Mouse (Mus musculus): ENCODE data around the gene Inka2. TPM values are rescaled to one million over a fixed set of nuclear protein-coding genes. Genes with fewer than 3 reads are reported as not detected.

Gene Inka2
- total RNA-seq (2021) = 100 to 1,000 TPM; 106 to 114 TPM
- long read RNA-seq, experiment 1, full-length matches to known transcripts = 53 of 99 reads
- long read RNA-seq, experiment 1, partial matches to known transcripts = 0 of 99 reads
- long read RNA-seq, experiment 1, other reads (novel, unspliced or antisense) = 46 of 99 reads
- long read RNA-seq, experiment 2, full-length matches to known transcripts = 34 of 72 reads
- long read RNA-seq, experiment 2, partial matches to known transcripts = 0 of 72 reads
- long read RNA-seq, experiment 2, other reads (novel, unspliced or antisense) = 38 of 72 reads

DNA sequence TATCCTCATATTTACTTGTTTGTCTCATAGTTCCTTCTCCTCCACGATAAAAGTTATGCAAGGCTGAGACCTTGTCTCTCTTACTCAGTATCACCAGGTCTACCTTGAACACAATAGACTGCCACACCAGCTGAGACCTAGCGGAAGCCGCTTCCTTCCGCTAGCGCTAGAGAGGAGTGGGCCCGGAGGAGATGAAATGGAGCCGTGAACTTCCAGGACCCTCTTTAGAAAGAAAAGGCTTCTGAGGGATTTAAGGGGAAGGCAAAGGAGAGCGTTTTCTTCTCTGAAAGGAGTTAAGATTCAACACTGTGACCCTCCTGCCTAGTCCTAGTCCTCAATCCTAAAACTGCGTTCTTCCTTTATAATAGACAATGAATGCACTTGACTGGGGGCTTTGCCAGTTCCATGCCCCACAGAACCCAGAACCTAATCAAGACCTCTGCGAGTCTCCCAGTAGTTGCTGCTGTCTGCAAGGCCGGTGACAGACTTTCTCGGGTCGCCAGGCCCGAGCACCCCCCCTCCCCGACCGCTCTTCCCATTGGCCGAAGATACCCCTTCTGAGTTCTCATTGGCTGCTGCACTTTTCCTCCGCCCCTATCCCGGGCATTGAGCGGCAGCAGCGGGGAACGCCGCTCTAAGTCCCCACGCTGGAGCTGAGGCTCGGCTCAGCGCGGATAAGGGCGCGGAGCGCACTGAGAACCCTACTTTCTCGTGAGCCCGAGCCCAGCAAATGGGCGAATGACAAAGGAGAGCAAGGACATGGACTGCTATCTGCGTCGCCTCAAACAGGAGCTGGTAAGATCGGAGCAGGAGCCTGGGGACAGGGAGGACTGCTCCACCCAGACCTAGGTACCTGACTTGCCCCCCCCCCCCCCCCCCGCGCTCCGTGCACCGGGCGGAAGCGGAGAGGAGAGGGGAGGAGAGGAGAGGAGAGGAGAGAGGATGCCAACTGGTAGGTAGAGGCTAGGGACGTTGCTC lies at the start of gene Inka2:
TSS of gene Inka2 (plus strand) at position 569 of the 978 bp plus-strand sequence.
- DNase-seq (ENCODE audit: low spot score in 2 of 2) = peak; percentile 78 to 89

DNA sequence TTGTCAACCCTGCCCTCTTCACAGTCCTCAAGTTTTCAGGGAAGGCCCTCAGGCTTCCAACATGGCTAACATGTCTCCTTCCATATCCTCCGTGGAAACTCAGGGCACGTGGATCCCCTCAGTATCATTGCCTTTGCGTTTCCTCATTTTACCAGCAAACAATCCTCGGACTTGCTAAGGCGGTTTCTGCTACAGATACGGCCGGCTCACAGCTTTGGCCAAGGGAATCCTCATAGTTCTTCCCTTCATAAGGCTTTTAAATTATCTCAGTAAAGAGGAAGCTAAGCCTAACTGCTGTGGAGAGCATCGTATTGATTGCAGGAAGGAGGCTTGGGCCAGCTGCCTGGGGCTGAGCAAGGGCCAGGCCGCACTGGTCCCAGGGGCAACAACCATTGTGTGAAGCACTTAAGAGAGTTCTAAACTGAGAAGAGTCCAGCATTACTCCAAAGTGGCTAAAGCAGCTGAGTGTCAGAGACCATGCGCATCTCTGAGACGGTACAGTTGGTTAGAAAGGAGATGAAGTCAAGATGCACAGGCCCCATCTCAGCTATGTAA lies 49.3 kb upstream of the Inka2 start:
- DNase-seq (ENCODE audit: low spot score in 2 of 2) = no peak

DNA sequence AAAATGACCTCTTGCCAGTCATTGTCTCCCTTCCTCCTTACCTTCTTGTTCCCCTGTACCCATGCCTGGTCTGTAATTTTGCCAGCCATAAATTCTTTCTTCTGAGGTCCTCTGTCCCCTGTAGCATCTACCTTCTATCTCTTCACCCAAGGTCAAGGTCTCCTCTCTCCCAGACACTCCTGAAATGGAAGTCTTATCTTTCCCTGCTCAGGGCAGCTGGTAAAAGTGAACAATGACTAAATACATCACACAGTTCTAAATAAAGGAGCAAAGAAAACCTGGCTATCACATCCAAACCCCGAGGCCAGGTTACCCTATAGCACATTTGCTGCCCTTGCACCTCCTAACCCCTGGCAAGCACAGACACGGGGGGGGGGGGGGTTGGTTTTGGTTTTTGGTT lies 43.9 kb upstream of the Inka2 start:
- DNase-seq (ENCODE audit: low spot score in 2 of 2) = no peak

DNA sequence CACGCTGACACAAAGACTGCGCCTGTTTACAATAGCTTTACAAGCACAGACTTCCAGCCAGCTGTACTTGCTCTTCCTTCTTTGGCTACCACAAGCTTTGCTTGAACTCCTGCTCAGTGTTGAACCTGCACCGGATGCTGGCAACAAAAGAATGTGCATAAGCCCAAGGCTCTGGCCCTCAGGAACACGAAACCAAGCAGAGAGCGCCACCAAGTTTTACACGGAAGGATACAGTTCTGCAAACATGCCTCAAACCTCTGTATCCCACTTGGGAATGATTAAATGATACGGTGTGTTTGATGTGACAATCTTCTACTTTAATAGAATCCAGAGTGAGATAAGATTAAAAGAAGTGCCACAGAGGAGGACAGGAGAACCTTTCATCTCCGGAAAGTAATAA lies 41.4 kb upstream of the Inka2 start:
- no peak for DNase-seq (ENCODE audit: low spot score in 2 of 2)

DNA sequence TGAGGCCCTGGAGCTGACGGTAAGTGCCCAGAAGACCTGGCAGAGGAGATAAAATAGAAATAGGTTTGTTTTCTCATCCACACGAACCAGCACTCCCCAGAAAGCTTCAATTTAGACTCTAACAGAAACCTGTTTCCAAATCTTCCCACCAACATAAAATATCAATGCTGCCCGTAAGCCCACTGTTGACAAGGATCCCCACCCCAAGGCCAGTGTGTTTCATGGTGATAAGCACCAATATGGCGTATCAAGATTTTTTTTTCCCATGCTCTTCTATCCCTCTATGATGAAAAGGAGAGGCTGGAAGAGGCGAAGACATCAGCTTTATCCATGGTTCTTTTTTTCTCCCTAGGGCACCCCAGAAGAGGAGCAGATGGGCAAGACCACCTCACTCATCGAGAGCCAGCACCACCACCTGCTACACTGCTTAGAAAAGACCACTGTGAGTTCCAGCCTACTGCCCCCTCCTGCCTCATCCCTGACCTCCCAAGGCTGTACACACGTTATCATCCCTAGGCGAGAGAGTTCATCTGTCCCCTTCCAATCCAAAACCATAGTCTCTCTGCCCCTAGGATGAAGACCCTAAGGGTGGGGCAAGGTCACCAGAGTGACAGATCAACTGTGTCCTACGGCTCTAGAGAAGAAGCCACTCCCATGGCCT lies 39.2 kb upstream of the Inka2 start:
- no peak for DNase-seq (ENCODE audit: low spot score in 2 of 2)

DNA sequence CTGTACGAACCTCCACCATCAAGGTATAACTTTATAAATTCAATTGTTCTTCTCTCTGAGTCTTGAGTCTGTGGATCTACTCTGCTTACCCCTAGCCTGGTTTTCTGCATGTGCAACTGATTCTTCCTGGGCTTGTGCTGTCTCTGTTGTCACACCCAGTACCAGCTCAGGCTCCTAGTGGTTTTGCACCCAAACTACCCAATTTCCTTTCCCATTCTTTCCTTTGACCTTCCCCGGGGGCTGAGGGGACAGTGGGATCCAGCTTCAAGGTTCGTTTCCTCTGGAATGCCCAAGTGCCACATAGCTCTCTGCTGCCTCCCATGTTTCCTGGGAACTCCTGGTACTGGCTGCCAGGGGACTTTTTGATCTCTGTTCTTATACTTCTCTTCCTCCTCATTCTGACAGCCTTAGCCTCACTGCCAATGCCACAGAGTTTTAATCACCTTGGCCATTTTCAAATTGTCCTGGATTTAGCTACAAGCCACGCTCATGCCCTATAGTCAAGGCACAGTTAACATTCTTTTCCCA lies 37.3 kb upstream of the Inka2 start:
- DNase-seq (ENCODE audit: low spot score in 2 of 2) = no peak

DNA sequence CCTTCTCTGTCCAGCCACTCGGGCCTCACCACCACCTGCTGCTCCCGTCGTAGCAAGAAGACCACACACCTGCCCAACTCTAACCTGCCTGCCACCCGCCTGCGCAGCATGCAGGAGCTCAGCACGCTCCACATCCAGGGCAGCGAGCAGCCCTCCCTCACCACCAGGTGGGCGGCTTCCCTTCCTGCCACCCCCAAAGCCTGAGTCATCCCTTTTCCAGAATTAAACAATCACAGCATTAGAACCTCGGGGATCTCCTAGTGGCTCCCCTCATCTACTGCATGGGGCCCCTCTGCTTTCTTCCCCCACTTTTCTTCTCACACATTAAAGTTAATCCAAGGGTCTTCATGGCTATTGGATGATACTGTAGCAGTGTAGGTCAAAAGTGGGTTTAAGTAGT lies 36.2 kb upstream of the Inka2 start:
- DNase-seq (ENCODE audit: low spot score in 2 of 2) = peak; percentile 44 to 49

DNA sequence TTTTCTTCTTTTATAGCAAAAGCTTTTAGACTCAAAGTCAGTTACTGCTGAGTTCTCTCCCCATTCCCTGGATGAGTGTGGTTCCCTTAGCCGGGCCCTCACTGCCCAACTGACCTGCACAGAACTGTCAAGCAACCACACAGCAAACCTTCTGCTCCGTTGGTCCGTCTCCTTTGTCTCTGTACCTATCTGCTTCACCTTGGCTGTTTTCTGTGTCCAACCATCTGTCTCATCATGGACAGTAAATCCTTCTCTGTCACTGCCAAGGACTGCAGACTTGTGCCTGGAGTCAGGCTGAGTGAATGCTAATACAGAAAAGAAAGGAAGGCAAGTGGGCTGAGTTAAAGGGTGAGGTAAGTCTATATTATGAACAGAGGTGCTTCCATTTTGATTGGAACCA lies 34.6 kb upstream of the Inka2 start:
- DNase-seq (ENCODE audit: low spot score in 2 of 2) = no peak

DNA sequence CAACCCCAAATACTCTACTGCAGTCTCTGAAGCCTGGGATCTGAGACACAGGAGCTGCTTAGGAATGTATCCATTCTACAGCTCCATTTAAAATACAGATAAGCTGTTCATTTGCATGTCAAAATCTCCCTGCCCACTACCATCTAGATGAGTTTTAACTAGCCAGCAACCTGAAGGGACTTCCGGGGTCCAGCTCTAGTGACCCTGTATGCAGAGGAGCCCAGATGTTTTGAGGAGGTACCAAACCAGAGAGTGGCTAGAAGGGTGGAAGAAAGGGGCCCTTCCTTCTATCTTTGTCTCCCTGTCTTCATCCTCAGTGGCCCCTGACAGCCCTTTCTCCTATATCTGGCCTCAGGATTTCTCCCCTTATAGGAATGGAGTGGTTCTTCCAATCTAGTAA lies 33.6 kb upstream of the Inka2 start:
- DNase-seq (ENCODE audit: low spot score in 2 of 2) = no peak

DNA sequence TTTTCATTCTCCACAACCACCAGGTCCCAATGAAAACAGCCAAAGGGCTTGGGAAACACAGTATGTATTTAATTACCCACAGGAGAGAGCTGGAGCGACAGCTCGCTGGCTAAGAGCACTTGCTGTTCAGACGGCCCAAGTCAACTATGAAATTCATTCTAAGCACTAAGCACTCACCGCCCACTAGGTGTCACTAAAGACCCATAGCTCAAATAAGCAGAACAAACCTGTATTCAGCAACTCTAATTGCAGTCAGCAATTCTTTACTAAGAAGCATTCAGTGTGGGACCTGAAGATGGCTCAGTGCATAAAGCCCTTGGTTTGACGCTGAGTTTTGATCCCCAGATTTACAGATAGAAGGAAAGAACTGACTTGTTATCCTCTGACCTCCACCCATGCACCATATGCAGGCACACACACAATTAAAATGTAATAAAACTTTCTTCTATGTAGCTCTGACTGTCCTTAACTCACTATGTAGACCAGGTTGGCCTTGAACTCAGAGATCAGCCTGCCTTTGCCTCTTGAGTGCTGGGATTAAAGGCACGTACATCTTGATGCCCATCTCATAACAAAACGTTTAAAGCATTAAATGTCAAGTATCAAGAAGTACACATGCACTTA lies 29.7 kb upstream of the Inka2 start:
- DNase-seq (ENCODE audit: low spot score in 2 of 2) = peak; percentile 64 to 68

DNA sequence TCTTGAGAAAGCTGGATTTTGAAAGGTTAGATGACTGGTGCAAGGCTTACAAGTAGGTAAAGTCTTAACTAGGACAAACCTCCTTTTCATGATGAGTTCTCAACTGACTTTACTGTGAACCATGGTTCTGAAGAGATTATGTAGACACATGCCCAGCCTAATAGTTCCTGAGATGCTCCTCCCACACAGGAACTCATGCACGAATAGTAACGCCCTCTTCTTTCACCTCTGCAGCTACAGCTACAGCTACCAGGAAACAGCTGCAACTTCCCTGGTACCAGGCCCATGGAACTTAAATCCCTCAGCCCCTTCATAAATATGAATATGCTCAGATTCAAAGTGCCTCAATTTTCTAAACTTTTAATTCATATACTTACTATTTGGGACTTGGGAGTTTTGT lies 28.5 kb upstream of the Inka2 start:
- no peak for DNase-seq (ENCODE audit: low spot score in 2 of 2)

DNA sequence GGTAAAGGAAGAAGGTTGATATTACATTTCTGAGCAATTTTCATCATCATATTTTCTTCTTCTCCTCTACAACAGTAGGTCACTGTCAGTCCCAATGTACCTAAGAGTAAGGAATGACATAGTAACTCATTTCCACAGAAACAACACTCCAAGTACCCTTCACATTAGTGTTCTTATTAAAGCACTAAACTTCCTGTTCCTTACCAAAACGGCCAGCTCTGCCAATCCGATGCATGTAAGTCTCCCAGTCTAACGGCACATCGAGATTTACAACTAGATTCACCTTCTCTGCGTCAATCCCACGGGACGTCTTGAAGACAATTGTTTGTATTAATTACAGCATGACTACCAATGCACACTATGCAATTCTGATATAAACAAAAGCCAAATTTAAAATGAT lies 24.1 kb upstream of the Inka2 start:
- no peak for DNase-seq (ENCODE audit: low spot score in 2 of 2)

DNA sequence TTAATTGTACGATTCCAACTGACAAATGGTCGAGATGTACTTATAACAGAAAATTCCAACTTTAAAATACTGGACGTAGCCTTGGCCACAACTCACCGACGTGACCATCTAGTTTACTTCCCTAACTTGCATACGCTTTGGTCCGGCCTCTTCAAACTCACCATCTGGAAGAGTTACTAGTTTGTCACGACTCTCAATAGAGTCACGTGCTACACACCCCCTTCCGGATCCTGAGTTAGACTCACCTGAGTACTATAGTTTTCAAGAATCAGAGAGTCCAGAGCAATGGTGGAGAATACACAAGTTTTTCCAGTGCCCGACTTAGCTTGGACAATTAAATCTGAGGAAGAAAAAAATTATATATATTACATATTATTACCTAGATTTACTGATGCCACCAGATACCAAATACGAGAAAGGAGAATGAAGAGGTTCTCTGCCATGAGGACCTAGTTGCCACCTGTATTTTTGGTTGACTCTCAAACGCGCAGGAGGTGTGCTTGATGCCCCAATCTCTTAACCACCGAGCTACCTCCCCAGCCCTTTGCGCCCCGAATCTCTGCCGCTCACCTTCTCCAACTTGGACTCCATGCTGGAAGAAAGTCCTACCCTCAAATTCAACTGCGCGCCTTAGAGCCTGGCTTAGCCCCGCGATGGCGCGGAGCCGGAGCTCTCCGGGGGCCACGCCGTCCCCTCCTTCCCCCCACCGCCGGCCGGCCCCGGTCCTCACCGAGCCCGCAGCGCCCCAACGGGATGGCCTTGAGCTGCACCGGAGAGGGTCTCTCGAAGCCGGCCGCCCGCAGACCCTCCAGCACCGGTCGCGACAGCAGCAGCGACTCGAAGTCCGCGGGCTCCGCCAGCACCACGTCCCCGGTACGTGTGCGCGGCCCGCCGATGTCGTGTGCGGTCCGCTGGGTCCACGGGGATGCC lies 17.7 kb upstream of the Inka2 start:
- no peak for DNase-seq (ENCODE audit: low spot score in 2 of 2)

DNA sequence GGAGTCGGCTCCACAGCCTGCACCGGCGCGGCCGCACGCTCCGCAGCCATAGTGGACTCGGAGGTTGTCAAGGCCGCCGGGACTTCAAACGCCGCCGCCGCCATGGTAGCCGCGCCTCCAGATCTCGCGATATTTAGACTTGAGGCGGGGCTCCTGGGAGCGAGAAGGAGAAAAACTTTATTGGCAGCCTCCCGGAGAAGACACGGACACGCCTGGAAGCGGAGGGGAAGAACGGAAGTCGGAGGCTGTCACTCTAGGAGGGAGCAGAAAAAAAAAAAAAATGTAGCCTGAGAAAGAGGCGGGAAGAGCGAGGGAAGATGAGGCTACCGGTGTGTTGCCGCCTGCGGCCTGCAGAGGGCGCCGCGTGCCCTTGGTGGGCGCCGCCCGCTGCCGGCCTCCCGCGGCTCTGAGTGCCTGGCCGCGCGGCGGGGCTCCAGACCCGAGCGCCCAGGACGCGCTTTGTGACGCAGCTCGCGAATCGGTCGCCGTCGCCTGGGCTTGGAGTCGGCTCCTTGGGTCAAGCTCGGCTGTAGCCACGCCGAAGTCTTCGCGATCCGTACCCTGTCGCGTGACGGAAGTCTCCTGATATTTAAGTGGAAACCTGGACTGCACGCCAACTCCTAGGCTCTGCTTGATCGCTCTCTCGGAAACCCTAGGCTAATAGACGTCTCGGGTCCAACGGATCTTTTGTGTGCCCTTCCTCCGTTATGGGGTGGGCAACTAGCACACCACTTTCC lies 16.9 kb upstream of the Inka2 start, which contains the start of gene Ddx20:
TSS of gene Ddx20 (minus strand) at position 251 of the 737 bp plus-strand sequence.
- peak; percentile 91 to 94 for DNase-seq (ENCODE audit: low spot score in 2 of 2)

DNA sequence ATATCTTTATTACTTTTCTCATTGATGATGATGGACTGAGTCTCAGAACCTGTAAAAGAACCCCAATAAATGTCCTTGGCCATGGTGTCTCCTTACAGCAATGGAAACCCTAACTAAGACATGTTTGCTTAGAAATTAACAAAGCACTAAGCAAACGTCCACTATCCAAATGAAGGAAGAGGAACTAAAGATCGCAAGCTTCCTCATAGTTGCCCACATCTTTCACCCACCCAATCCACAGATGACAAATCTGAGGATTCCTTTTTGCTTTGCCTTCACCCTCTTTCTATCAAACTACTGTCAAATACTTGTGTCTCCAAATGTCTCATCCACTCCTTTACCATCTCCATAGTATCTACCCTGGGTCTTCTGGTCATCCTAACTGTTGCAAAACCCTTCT lies 15.9 kb upstream of the Inka2 start:
- no peak for DNase-seq (ENCODE audit: low spot score in 2 of 2)

DNA sequence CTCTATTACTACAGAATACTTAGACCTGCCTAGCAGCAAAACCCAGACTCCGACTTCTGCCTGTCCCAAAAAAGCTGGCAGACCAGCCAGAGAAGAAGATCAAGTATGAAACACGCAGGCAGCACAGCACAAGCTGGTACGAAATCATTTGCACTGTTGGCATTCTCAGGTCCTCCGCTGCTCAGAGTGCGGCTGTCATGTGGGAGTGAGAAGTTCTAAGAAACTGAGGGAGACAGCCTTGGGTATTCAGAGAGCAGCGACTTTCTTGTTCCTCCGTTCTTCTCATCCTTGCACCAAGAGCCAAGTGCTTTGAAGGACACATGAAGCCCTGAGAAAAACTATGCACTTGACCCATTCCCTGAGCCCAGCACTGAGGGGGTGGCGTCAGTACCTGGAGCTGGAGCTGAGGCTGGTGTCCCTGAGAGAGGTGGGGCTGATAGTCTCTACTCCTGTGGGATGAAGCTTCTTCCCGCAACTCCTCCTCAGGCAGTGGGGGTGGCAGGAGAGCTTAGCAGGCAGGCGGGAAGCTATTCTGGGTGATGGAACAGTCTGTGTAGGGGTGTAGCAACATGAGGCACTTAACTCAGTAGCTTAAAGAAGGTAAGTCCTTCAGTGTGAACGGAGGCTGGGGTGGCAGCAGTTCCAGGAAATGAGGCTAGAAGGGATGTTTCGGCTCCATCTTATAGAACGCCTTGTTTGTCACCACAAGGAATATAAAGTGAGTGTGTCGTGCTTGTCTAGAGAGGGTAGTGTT lies 10.9 kb upstream of the Inka2 start:
- peak; percentile 81 to 88 for DNase-seq (ENCODE audit: low spot score in 2 of 2)

DNA sequence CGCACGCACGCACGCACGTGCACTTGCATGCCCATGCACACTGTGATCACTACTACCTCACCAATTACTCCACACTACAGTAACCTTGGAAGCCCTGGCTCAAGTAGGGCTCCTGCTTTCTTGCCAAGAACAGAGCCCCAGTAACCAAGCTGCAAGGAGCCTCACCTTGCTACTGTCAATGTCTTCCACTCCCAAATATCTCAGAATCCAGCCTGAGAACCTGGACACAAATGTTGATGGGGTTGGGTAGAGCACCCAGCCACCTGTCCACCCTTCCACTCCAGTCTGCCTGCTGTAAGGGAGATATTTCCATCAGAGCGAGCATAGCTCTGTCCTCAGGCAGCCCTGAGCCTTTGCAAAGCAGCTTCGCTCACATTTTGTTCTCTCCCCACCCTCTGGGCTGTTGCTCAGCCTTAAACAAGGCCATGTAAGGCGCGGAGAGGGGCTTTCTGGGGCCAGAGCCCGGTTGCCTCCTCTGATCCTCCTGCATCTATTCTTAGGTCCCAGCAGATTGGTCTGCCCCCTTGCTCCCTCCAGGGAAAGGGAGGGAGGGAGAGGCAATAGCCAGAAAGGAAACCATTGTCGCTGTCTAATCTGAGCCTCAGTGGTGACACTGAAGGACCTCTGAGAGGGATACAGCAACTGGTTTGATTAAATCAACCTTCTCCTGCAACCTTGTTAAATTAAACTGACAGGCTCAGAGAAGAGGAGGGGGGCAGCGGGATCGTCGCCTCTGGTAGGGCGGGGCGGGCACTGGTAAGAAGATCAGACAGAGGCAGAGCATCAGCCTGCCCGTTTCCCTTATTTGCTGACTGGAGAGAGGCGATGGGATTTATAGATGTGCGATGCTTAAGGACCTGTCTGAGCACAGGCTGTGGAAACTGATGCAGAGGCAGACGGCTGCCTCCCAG lies 8.7 kb upstream of the Inka2 start:
- DNase-seq (ENCODE audit: low spot score in 2 of 2) = peak in 1 of 2 experiments; percentile 34
